ENCODE assay signal across 26 mouse cellular contexts in the genomic region with DNA sequence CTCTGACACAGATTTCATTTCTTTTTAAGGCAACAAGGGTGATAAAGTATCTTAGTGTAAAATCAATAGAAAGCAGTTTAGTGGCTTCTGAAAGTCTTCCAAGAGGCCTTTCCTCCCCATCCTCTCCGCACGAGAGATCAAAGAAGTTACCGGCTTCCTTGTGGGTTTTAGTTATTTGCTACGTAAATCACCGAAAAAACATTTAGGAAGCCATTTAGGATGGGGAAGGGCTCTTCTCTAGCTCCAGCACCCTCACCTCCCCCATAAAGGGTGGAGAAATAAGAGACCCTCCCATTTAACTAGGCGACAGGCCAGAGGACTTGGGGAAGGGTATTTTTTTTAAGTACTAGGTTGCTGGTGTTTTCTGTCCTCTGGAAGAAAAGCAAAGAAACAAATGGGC.
DNase-seq lines count a peak whose midpoint lies in the region; ATAC-seq lines count a peak whose summit lies in the region.
"Had no signal": no experiment of that assay in that cellular context is flagged by ENCODE, and none has a peak within 500 bp of the region (broad histone marks: within the 10 kb centered on the region; RNA-seq: fewer than 3 reads in every experiment).

No protein-coding gene starts in this region.

- H3K4me2 ChIP-seq in embryonic facial prominence, embryonic 13.5 days = no peak overlapping the region
- 0 out of 2 replicates have a peak overlapping the region, but pooled peaks have one; percentile 9 for H3K4me2 ChIP-seq in kidney, embryonic 16.5 days (replicated peaks; ENCODE audit: low read depth, low read length)
- no peak overlapping the region for H3K4me2 ChIP-seq in midbrain, embryonic 11.5 days
- H3K4me2 ChIP-seq in midbrain, embryonic 16.5 days (ENCODE audit: low read length) = no peak overlapping the region
- H3K4me2 ChIP-seq: forebrain, embryonic 12.5 days; forebrain, embryonic 15.5 days; heart, embryonic 12.5 days; heart, embryonic 15.5 days; hindbrain, embryonic 13.5 days had no signal

- ATAC-seq in embryonic facial prominence, embryonic 13.5 days (ENCODE audit: insufficient number of reproducible peaks, insufficient read depth, low FRiP score, low TSS enrichment, low read depth) = no peak
- peak; percentile 18; the same call in 1 of the 2 replicates for ATAC-seq in kidney, embryonic 16.5 days (ENCODE audit: low FRiP score, low TSS enrichment)
- ATAC-seq in midbrain, embryonic 11.5 days (ENCODE audit: low FRiP score) = no peak
- no peak for ATAC-seq in midbrain, embryonic 16.5 days
- ATAC-seq: activated CD4-positive, CD25-positive, alpha-beta regulatory T cell, adult 4 months; forebrain, embryonic 15.5 days had no signal

- WGBS in embryonic facial prominence, embryonic 13.5 days = 39% methylated on average over 6 of the region's 6 CpGs
- 76% methylated on average over 6 of the region's 6 CpGs for WGBS in embryonic facial prominence, embryonic 10.5 days
- WGBS in kidney, embryonic 16.5 days = 5% methylated on average over 6 of the region's 6 CpGs
- WGBS in midbrain, embryonic 11.5 days = 50% methylated on average over 6 of the region's 6 CpGs
- WGBS in midbrain, embryonic 16.5 days = 43% methylated on average over 6 of the region's 6 CpGs

- H3K4me1 ChIP-seq in embryonic facial prominence, embryonic 13.5 days = peaks cover 7% of the 10 kb centered on the region; the same call in 1 of the 2 replicates
- no peaks in the 10 kb centered on the region for H3K4me1 ChIP-seq in embryonic facial prominence, embryonic 10.5 days
- H3K4me1 ChIP-seq in kidney, embryonic 16.5 days (ENCODE audit: insufficient read depth, low read length) = peaks cover 15% of the 10 kb centered on the region
- H3K4me1 ChIP-seq in midbrain, embryonic 11.5 days (ENCODE audit: control insufficient read depth, insufficient read depth, low read length) = no peaks in the 10 kb centered on the region
- no peaks in the 10 kb centered on the region for H3K4me1 ChIP-seq in midbrain, embryonic 16.5 days (ENCODE audit: control insufficient read depth, insufficient read depth, low read length)
- H3K4me1 ChIP-seq: forebrain, embryonic 12.5 days; forebrain, embryonic 15.5 days; heart, embryonic 12.5 days; heart, embryonic 15.5 days; hindbrain, embryonic 13.5 days had no signal

- no peaks in the 10 kb centered on the region for H3K36me3 ChIP-seq in embryonic facial prominence, embryonic 13.5 days
- no peaks in the 10 kb centered on the region for H3K36me3 ChIP-seq in embryonic facial prominence, embryonic 10.5 days (replicated peaks)
- H3K36me3 ChIP-seq in kidney, embryonic 16.5 days (ENCODE audit: insufficient read depth, low read length) = no peaks in the 10 kb centered on the region
- H3K36me3 ChIP-seq in midbrain, embryonic 11.5 days (ENCODE audit: control insufficient read depth, insufficient read depth, low read length) = no peaks in the 10 kb centered on the region
- no peaks in the 10 kb centered on the region for H3K36me3 ChIP-seq in midbrain, embryonic 16.5 days (ENCODE audit: control insufficient read depth, insufficient read depth, low read length)
- H3K36me3 ChIP-seq: forebrain, embryonic 12.5 days; forebrain, embryonic 15.5 days; heart, embryonic 12.5 days; heart, embryonic 15.5 days; hindbrain, embryonic 10.5 days; hindbrain, embryonic 13.5 days had no signal

- no peak for DNase-seq in embryonic facial prominence, embryonic 10.5 days (ENCODE audit: low spot score)
- DNase-seq in kidney, postnatal 10 days = no peak
- peak; percentile 70 for DNase-seq in midbrain, embryonic 11.5 days (ENCODE audit: low spot score, missing footprints)
- no peak for DNase-seq in yolk sac, embryonic 10.5 days (ENCODE audit: low spot score)
- DNase-seq: adrenal gland, adult 8-10 months; adrenal gland, postnatal 25 days; cerebellum, adult 11-12 months; cerebellum, adult 8-10 months; cerebellum, postnatal 10 days; cerebellum, postnatal 36 days; embryo, embryonic 11 days; gastrocnemius, postnatal 25 days; heart, adult 18-20 months; heart, postnatal 10 days; heart, postnatal 36 days had no signal

- H3K4me3 ChIP-seq in embryonic facial prominence, embryonic 13.5 days = no peak overlapping the region
- no peak overlapping the region for H3K4me3 ChIP-seq in embryonic facial prominence, embryonic 10.5 days
- no peak overlapping the region for H3K4me3 ChIP-seq in kidney, embryonic 16.5 days (ENCODE audit: low read length)
- no peak overlapping the region for H3K4me3 ChIP-seq in midbrain, embryonic 11.5 days (ENCODE audit: low read depth, low read length)
- no peak overlapping the region for H3K4me3 ChIP-seq in midbrain, embryonic 16.5 days (ENCODE audit: low read depth, low read length)
- H3K4me3 ChIP-seq: erythroblast, embryonic 14.5 days; forebrain, embryonic 12.5 days; forebrain, embryonic 15.5 days; heart, embryonic 12.5 days; heart, embryonic 15.5 days; hindbrain, embryonic 10.5 days; hindbrain, embryonic 13.5 days had no signal

- H3K27ac ChIP-seq in embryonic facial prominence, embryonic 13.5 days = 0 out of 2 replicates have a peak overlapping the region, but pooled peaks have one; percentile 4
- H3K27ac ChIP-seq in embryonic facial prominence, embryonic 10.5 days (replicated peaks) = no peak overlapping the region
- no peak overlapping the region for H3K27ac ChIP-seq in kidney, embryonic 16.5 days (ENCODE audit: low read length)
- H3K27ac ChIP-seq in midbrain, embryonic 11.5 days (ENCODE audit: low read depth, low read length) = no peak overlapping the region
- H3K27ac ChIP-seq in midbrain, embryonic 16.5 days (ENCODE audit: low read length) = no peak overlapping the region
- H3K27ac ChIP-seq: forebrain, embryonic 12.5 days; forebrain, embryonic 15.5 days; heart, embryonic 15.5 days; hindbrain, embryonic 10.5 days; hindbrain, embryonic 13.5 days had no signal

- H3K9me3 ChIP-seq in embryonic facial prominence, embryonic 13.5 days = no peaks in the 10 kb centered on the region
- H3K9me3 ChIP-seq in embryonic facial prominence, embryonic 10.5 days = no peaks in the 10 kb centered on the region
- H3K9me3 ChIP-seq in kidney, embryonic 16.5 days (ENCODE audit: low read length) = peaks cover 4% of the 10 kb centered on the region; the same call in 1 of the 2 replicates
- H3K9me3 ChIP-seq in midbrain, embryonic 11.5 days (ENCODE audit: control insufficient read depth, low read length) = no peaks in the 10 kb centered on the region; the same call in 1 of the 2 replicates
- no peaks in the 10 kb centered on the region for H3K9me3 ChIP-seq in midbrain, embryonic 16.5 days (replicated peaks; ENCODE audit: control insufficient read depth, low read length, poor library complexity, severe bottlenecking)
- H3K9me3 ChIP-seq: forebrain, embryonic 12.5 days; forebrain, embryonic 15.5 days; heart, embryonic 12.5 days; heart, embryonic 15.5 days; hindbrain, embryonic 10.5 days; hindbrain, embryonic 13.5 days had no signal

- H3K27me3 ChIP-seq in embryonic facial prominence, embryonic 13.5 days = no peaks in the 10 kb centered on the region
- H3K27me3 ChIP-seq in embryonic facial prominence, embryonic 10.5 days (replicated peaks; ENCODE audit: low read depth, poor library complexity, severe bottlenecking) = no peaks in the 10 kb centered on the region
- no peaks in the 10 kb centered on the region for H3K27me3 ChIP-seq in kidney, embryonic 16.5 days (ENCODE audit: insufficient read depth, low read length)
- H3K27me3 ChIP-seq in midbrain, embryonic 11.5 days (ENCODE audit: control insufficient read depth, insufficient read depth, low read length) = no peaks in the 10 kb centered on the region
- no peaks in the 10 kb centered on the region for H3K27me3 ChIP-seq in midbrain, embryonic 16.5 days (ENCODE audit: control insufficient read depth, insufficient read depth, low read depth, low read length)
- H3K27me3 ChIP-seq: forebrain, embryonic 12.5 days; forebrain, embryonic 15.5 days; heart, embryonic 12.5 days; heart, embryonic 15.5 days; hindbrain, embryonic 13.5 days had no signal

- H3K9ac ChIP-seq in embryonic facial prominence, embryonic 13.5 days = no peak overlapping the region
- H3K9ac ChIP-seq in kidney, embryonic 16.5 days (replicated peaks; ENCODE audit: low read length) = no peak overlapping the region
- H3K9ac ChIP-seq in midbrain, embryonic 11.5 days (ENCODE audit: low read length) = no peak overlapping the region
- no peak overlapping the region for H3K9ac ChIP-seq in midbrain, embryonic 16.5 days (ENCODE audit: low read depth, low read length)
- H3K9ac ChIP-seq: forebrain, embryonic 12.5 days; forebrain, embryonic 15.5 days; heart, embryonic 12.5 days; heart, embryonic 15.5 days; hindbrain, embryonic 13.5 days had no signal
